In genomic region chr4:126288085-126288666, GRCm38 (mm10) we compare ENCODE assay signal across 11 mouse cellular contexts. TPM values are rescaled to one million over a fixed set of nuclear protein-coding genes. Genes with fewer than 3 reads are reported as not detected.
A peak's percentile ranks its signal among the peaks of the same experiment; 100 is the strongest.
DNase-seq lines count a peak whose midpoint lies in the region; ATAC-seq lines count a peak whose summit lies in the region.
"Had no signal": no experiment of that assay in that cellular context is flagged by ENCODE, and none has a peak within 500 bp of the region (broad histone marks: within the 10 kb centered on the region; RNA-seq: fewer than 3 reads in every experiment).

No protein-coding gene starts in this region.

- H3K27me3 ChIP-seq in hindbrain, embryonic 11.5 days (ENCODE audit: control insufficient read depth, insufficient read depth, low read length), result peaks cover 28% of the 10 kb centered on the region
- H3K27me3 ChIP-seq in hindbrain, embryonic 14.5 days (ENCODE audit: control insufficient read depth, insufficient read depth, low read length), result peaks cover 41% of the 10 kb centered on the region
- peaks cover 56% of the 10 kb centered on the region for H3K27me3 ChIP-seq in neural tube, embryonic 12.5 days (replicated peaks)
- H3K27me3 ChIP-seq in intestine, embryonic 15.5 days (replicated peaks), result peaks cover 29% of the 10 kb centered on the region
- peaks cover 85% of the 10 kb centered on the region for H3K27me3 ChIP-seq in midbrain, embryonic 10.5 days (ENCODE audit: low read depth, poor library complexity, severe bottlenecking)

- no peaks in the 10 kb centered on the region for H3K36me3 ChIP-seq in hindbrain, embryonic 11.5 days (ENCODE audit: control insufficient read depth, insufficient read depth, low read length)
- no peaks in the 10 kb centered on the region for H3K36me3 ChIP-seq in hindbrain, embryonic 14.5 days (replicated peaks; ENCODE audit: control insufficient read depth, insufficient read depth)
- H3K36me3 ChIP-seq in neural tube, embryonic 12.5 days, result no peaks in the 10 kb centered on the region
- no peaks in the 10 kb centered on the region for H3K36me3 ChIP-seq in intestine, embryonic 15.5 days
- H3K36me3 ChIP-seq in midbrain, embryonic 10.5 days, result no peaks in the 10 kb centered on the region

- H3K27ac ChIP-seq in hindbrain, embryonic 11.5 days (ENCODE audit: low read depth, low read length), result no peak overlapping the region
- H3K27ac ChIP-seq in hindbrain, embryonic 14.5 days, result no peak overlapping the region
- H3K27ac ChIP-seq in neural tube, embryonic 12.5 days, result no peak overlapping the region
- H3K27ac ChIP-seq in intestine, embryonic 15.5 days, result no peak overlapping the region
- H3K27ac ChIP-seq in midbrain, embryonic 10.5 days (replicated peaks), result no peak overlapping the region

- no peaks in the 10 kb centered on the region for H3K9me3 ChIP-seq in hindbrain, embryonic 11.5 days (ENCODE audit: control insufficient read depth, low read length)
- H3K9me3 ChIP-seq in hindbrain, embryonic 14.5 days (ENCODE audit: control insufficient read depth, low read length), result no peaks in the 10 kb centered on the region
- peaks cover 6% of the 10 kb centered on the region; the same call in 1 of the 2 replicates for H3K9me3 ChIP-seq in neural tube, embryonic 12.5 days
- H3K9me3 ChIP-seq in intestine, embryonic 15.5 days, result no peaks in the 10 kb centered on the region
- H3K9me3 ChIP-seq in midbrain, embryonic 10.5 days (replicated peaks), result no peaks in the 10 kb centered on the region; the same call in 1 of the 2 replicates

- H3K4me3 ChIP-seq in hindbrain, embryonic 11.5 days (ENCODE audit: low read depth, low read length), result no peak overlapping the region
- H3K4me3 ChIP-seq in hindbrain, embryonic 14.5 days (replicated peaks; ENCODE audit: low read length), result no peak overlapping the region
- H3K4me3 ChIP-seq in neural tube, embryonic 12.5 days, result no peak overlapping the region
- no peak overlapping the region for H3K4me3 ChIP-seq in intestine, embryonic 15.5 days (replicated peaks)
- H3K4me3 ChIP-seq in midbrain, embryonic 10.5 days, result no peak overlapping the region

- no peak overlapping the region for H3K4me2 ChIP-seq in hindbrain, embryonic 11.5 days (replicated peaks; ENCODE audit: low read depth, low read length)
- no peak overlapping the region for H3K4me2 ChIP-seq in hindbrain, embryonic 14.5 days (replicated peaks)
- peak overlapping the region; percentile 16; the same call in 1 of the 2 replicates for H3K4me2 ChIP-seq in neural tube, embryonic 12.5 days (replicated peaks)
- H3K4me2 ChIP-seq in intestine, embryonic 15.5 days (replicated peaks), result peak overlapping the region; percentile 87

- DNase-seq in hindbrain, embryonic 11.5 days (ENCODE audit: low spot score), result peak; percentile 35
- no peak for DNase-seq in hindbrain, embryonic 14.5 days (ENCODE audit: low spot score)
- no peak for DNase-seq in neural tube, embryonic 10.5 days (ENCODE audit: extremely low spot score, low spot score)
- no peak for DNase-seq in adrenal gland, adult 2 months
- DNase-seq in midbrain, embryonic 10.5 days (ENCODE audit: low spot score), result no peak
- DNase-seq: embryo, embryonic 11 days; kidney, adult 2 months; lung, postnatal 36 days; right cerebral cortex, postnatal 14 days had no signal

- 44% methylated on average over 17 of the region's 17 CpGs for WGBS in hindbrain, embryonic 11.5 days
- WGBS in hindbrain, embryonic 14.5 days, result 36% methylated on average over 17 of the region's 17 CpGs
- 42% methylated on average over 17 of the region's 17 CpGs for WGBS in neural tube, embryonic 12.5 days
- 45% methylated on average over 17 of the region's 17 CpGs for WGBS in intestine, embryonic 15.5 days
- WGBS in midbrain, embryonic 10.5 days, result 40% methylated on average over 17 of the region's 17 CpGs

- no peaks in the 10 kb centered on the region for H3K4me1 ChIP-seq in hindbrain, embryonic 11.5 days (replicated peaks; ENCODE audit: control insufficient read depth, insufficient read depth, low read length)
- H3K4me1 ChIP-seq in hindbrain, embryonic 14.5 days (replicated peaks; ENCODE audit: control insufficient read depth, insufficient read depth, low read length), result peaks cover 5% of the 10 kb centered on the region; the same call in 1 of the 2 replicates
- peaks cover 8% of the 10 kb centered on the region; the same call in 1 of the 2 replicates for H3K4me1 ChIP-seq in neural tube, embryonic 12.5 days
- peaks cover 18% of the 10 kb centered on the region; the same call in 1 of the 2 replicates for H3K4me1 ChIP-seq in intestine, embryonic 15.5 days (replicated peaks)
- H3K4me1 ChIP-seq in midbrain, embryonic 10.5 days, result peaks cover 33% of the 10 kb centered on the region

- no peak for ATAC-seq in hindbrain, embryonic 11.5 days (ENCODE audit: low FRiP score)
- no peak for ATAC-seq in hindbrain, embryonic 14.5 days (ENCODE audit: low FRiP score)
- ATAC-seq in neural tube, embryonic 12.5 days (ENCODE audit: low FRiP score, low read depth), result no peak
- peak; percentile 23; the same call in 1 of the 2 replicates for ATAC-seq in intestine, embryonic 15.5 days

- H3K9ac ChIP-seq in hindbrain, embryonic 11.5 days (ENCODE audit: low read depth, low read length), result no peak overlapping the region
- H3K9ac ChIP-seq in hindbrain, embryonic 14.5 days, result no peak overlapping the region
- H3K9ac ChIP-seq in neural tube, embryonic 12.5 days, result no peak overlapping the region
- H3K9ac ChIP-seq in intestine, embryonic 15.5 days, result no peak overlapping the region

RNA-seq across cellular contexts. Expression of gene Col8a2, which starts 1.6 kb away (rescaled TPM):
- 15.6 and 17.4 TPM in 2 replicates for polyA plus RNA-seq in hindbrain, embryonic 11.5 days (2014; fragmentation: Nextera tagmentation; extraction: Ambion mirVana)
- polyA plus RNA-seq in hindbrain, embryonic 14.5 days (2014; fragmentation: Nextera tagmentation; extraction: Ambion mirVana), result 8.1 and 9.9 TPM in 2 replicates
- 12.1 and 13.8 TPM in 2 replicates for polyA plus RNA-seq in neural tube, embryonic 12.5 days (2016; fragmentation: Nextera tagmentation; extraction: Ambion mirVana)
- 7.1 and 8.2 TPM in 2 replicates for polyA plus RNA-seq in intestine, embryonic 15.5 days (2015; fragmentation: Nextera tagmentation; extraction: Ambion mirVana)
- total RNA-seq in adrenal gland, adult 2 months (2021), result 1 to 10 TPM; 1.4 to 6.1 TPM
- polyA plus RNA-seq in adrenal gland, adult 2 months (2012; rRNA removed), result 1.9 TPM in 2 replicates
- 2.8 and 6.5 TPM in 2 replicates for polyA plus RNA-seq in midbrain, embryonic 10.5 days (2016; fragmentation: Nextera tagmentation; extraction: Ambion mirVana)

RNA-seq across cellular contexts. Expression of gene Trappc3, which starts 26.1 kb away (rescaled TPM):
- polyA plus RNA-seq in hindbrain, embryonic 11.5 days (2014; fragmentation: Nextera tagmentation; extraction: Ambion mirVana), result 17.8 and 39.1 TPM in 2 replicates
- polyA plus RNA-seq in hindbrain, embryonic 14.5 days (2014; fragmentation: Nextera tagmentation; extraction: Ambion mirVana), result 40.7 and 45.9 TPM in 2 replicates
- polyA plus RNA-seq in neural tube, embryonic 12.5 days (2016; fragmentation: Nextera tagmentation; extraction: Ambion mirVana), result 119 and 127 TPM in 2 replicates
- 94.2 and 99.7 TPM in 2 replicates for polyA plus RNA-seq in intestine, embryonic 15.5 days (2015; fragmentation: Nextera tagmentation; extraction: Ambion mirVana)
- total RNA-seq in adrenal gland, adult 2 months (2021), result 100 to 1,000 TPM in 1 of 2 experiments, 10 to 100 TPM in 1; 85.8 to 103 TPM
- 16.2 and 16.5 TPM in 2 replicates for polyA plus RNA-seq in adrenal gland, adult 2 months (2012; rRNA removed)
- 85.2 and 94.4 TPM in 2 replicates for polyA plus RNA-seq in midbrain, embryonic 10.5 days (2016; fragmentation: Nextera tagmentation; extraction: Ambion mirVana)

RNA-seq across cellular contexts. Expression of gene Map7d1, which starts 32.0 kb away (rescaled TPM):
- 54.6 and 65.5 TPM in 2 replicates for polyA plus RNA-seq in hindbrain, embryonic 11.5 days (2014; fragmentation: Nextera tagmentation; extraction: Ambion mirVana)
- polyA plus RNA-seq in hindbrain, embryonic 14.5 days (2014; fragmentation: Nextera tagmentation; extraction: Ambion mirVana), result 84.2 and 90.0 TPM in 2 replicates
- polyA plus RNA-seq in neural tube, embryonic 12.5 days (2016; fragmentation: Nextera tagmentation; extraction: Ambion mirVana), result 140 and 149 TPM in 2 replicates
- polyA plus RNA-seq in intestine, embryonic 15.5 days (2015; fragmentation: Nextera tagmentation; extraction: Ambion mirVana), result 26.7 and 27.6 TPM in 2 replicates
- 10 to 100 TPM; 55.4 to 68.7 TPM for total RNA-seq in adrenal gland, adult 2 months (2021)
- polyA plus RNA-seq in adrenal gland, adult 2 months (2012; rRNA removed), result 98.3 and 98.7 TPM in 2 replicates
- 59.8 and 69.7 TPM in 2 replicates for polyA plus RNA-seq in midbrain, embryonic 10.5 days (2016; fragmentation: Nextera tagmentation; extraction: Ambion mirVana)

RNA-seq across cellular contexts. Expression of gene Adprhl2, which starts 33.3 kb away (rescaled TPM):
- polyA plus RNA-seq in hindbrain, embryonic 11.5 days (2014; fragmentation: Nextera tagmentation; extraction: Ambion mirVana), result 39.2 and 39.3 TPM in 2 replicates
- 56.4 and 57.9 TPM in 2 replicates for polyA plus RNA-seq in hindbrain, embryonic 14.5 days (2014; fragmentation: Nextera tagmentation; extraction: Ambion mirVana)
- polyA plus RNA-seq in neural tube, embryonic 12.5 days (2016; fragmentation: Nextera tagmentation; extraction: Ambion mirVana), result 70.3 and 73.6 TPM in 2 replicates
- polyA plus RNA-seq in intestine, embryonic 15.5 days (2015; fragmentation: Nextera tagmentation; extraction: Ambion mirVana), result 55.4 and 60.7 TPM in 2 replicates
- total RNA-seq in adrenal gland, adult 2 months (2021), result 10 to 100 TPM; 26.2 to 34.9 TPM
- polyA plus RNA-seq in adrenal gland, adult 2 months (2012; rRNA removed), result 45.8 and 46.5 TPM in 2 replicates
- polyA plus RNA-seq in midbrain, embryonic 10.5 days (2016; fragmentation: Nextera tagmentation; extraction: Ambion mirVana), result 80.8 and 88.4 TPM in 2 replicates

RNA-seq across cellular contexts. Expression of gene Tekt2, which starts 37.3 kb away (rescaled TPM):
- 3.0 and 3.8 TPM in 2 replicates for polyA plus RNA-seq in hindbrain, embryonic 11.5 days (2014; fragmentation: Nextera tagmentation; extraction: Ambion mirVana)
- 7.2 and 8.2 TPM in 2 replicates for polyA plus RNA-seq in hindbrain, embryonic 14.5 days (2014; fragmentation: Nextera tagmentation; extraction: Ambion mirVana)
- 3.3 and 4.0 TPM in 2 replicates for polyA plus RNA-seq in neural tube, embryonic 12.5 days (2016; fragmentation: Nextera tagmentation; extraction: Ambion mirVana)
- polyA plus RNA-seq in intestine, embryonic 15.5 days (2015; fragmentation: Nextera tagmentation; extraction: Ambion mirVana), result 7.1 and 7.4 TPM in 2 replicates
- 1 to 10 TPM; 3.2 to 3.3 TPM for total RNA-seq in adrenal gland, adult 2 months (2021)
- polyA plus RNA-seq in adrenal gland, adult 2 months (2012; rRNA removed), result 2.9 and 4.8 TPM in 2 replicates
- 1.1 and 1.9 TPM in 2 replicates for polyA plus RNA-seq in midbrain, embryonic 10.5 days (2016; fragmentation: Nextera tagmentation; extraction: Ambion mirVana)

Comparison
In these comparisons a context has a peak if more than half of its experiments do, and no peak if none do; other contexts are left out.
1. H3K4me2 ChIP-seq: peak in neural tube, embryonic 12.5 days (single experiment) and intestine, embryonic 15.5 days (single experiment); none in hindbrain, embryonic 11.5 days (single experiment) and hindbrain, embryonic 14.5 days (single experiment).